Mouse (Mus musculus): Measurements from ENCODE around the gene Zbtb32.

Gene Zbtb32

DNA sequence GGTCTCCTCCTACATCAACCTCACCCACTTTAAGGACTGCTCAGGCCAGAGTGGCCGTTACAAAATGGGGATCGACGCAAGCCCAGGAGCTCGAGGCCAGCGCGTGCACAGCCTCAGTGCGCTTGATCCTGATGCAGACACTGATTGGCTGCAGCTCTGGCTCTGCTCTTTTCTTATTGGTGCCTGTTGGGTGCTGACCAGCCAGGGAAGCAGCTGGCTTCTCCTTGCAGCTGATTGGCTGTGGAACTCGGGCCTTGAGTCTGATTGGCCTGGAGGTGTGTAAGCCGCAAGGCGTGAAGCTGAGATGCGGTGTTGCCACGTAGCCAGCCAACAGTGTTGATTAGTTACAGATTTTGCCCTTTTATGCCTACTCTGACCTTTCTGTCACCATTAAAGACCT is at the start of gene Zbtb32:
Zbtb32 (minus strand) TSS at position 124 of the 400 bp plus-strand sequence.
- DNase-seq (ENCODE audit: low spot score): no peak

GRCm38 (mm10) chr7:30639083-30639482 is 40.4 kb upstream of the Zbtb32 start:
- no peak for DNase-seq (ENCODE audit: low spot score)

GRCm38 (mm10) chr7:30636395-30636794 is 37.7 kb upstream of the Zbtb32 start:
- no peak for DNase-seq (ENCODE audit: low spot score)

DNA sequence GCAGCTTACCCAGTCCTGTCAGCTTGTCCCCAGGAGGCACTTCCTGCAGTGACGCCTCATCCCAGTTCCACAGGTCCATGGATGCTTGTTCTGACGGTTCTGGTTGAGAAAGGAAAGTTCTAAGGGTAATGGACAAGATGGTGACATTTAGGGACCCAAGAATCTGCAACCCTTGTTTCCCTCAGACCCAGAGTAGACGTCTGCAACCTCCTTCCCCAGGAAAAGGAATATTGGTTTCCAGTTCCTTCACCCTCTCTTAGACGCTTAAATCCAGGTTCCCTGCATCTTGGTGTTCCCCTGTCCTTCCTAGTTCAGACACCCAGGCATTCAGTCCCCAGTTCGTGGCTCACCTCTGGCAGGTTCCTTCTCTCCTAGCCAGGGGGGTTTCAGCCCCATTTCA is 37.0 kb upstream of the Zbtb32 start, which contains the start of gene Etv2:
Etv2 (minus strand) TSS at position 101 of the 400 bp plus-strand sequence.
- no peak for DNase-seq (ENCODE audit: low spot score)

GRCm38 (mm10) chr7:30634621-30635020 is 35.9 kb upstream of the Zbtb32 start:
- DNase-seq (ENCODE audit: low spot score): peak; percentile 48

GRCm38 (mm10) chr7:30633762-30634412 is 35.2 kb upstream of the Zbtb32 start:
- DNase-seq (ENCODE audit: low spot score): no peak

GRCm38 (mm10) chr7:30629013-30629412 is 30.3 kb upstream of the Zbtb32 start:
- DNase-seq (ENCODE audit: low spot score): no peak

DNA sequence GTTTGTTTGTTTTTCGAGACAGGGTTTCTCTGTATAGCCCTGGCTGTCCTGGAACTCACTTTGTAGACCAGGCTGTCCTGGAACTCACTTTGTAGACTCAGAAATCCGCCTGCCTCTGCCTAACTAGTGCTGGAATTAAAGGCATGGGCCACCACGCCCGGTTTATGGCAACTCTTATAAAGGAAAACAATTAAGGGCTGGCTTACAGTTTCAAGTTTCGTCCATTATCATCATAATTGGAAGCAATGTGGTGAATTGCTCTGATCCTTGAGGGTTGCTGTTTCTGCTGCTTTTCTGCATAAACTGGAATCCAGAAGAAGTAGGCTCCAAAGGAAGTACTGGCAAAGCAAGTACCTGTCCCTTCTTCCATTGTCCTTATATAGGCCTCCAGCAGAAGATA is 27.9 kb upstream of the Zbtb32 start:
- DNase-seq (ENCODE audit: low spot score): no peak

DNA sequence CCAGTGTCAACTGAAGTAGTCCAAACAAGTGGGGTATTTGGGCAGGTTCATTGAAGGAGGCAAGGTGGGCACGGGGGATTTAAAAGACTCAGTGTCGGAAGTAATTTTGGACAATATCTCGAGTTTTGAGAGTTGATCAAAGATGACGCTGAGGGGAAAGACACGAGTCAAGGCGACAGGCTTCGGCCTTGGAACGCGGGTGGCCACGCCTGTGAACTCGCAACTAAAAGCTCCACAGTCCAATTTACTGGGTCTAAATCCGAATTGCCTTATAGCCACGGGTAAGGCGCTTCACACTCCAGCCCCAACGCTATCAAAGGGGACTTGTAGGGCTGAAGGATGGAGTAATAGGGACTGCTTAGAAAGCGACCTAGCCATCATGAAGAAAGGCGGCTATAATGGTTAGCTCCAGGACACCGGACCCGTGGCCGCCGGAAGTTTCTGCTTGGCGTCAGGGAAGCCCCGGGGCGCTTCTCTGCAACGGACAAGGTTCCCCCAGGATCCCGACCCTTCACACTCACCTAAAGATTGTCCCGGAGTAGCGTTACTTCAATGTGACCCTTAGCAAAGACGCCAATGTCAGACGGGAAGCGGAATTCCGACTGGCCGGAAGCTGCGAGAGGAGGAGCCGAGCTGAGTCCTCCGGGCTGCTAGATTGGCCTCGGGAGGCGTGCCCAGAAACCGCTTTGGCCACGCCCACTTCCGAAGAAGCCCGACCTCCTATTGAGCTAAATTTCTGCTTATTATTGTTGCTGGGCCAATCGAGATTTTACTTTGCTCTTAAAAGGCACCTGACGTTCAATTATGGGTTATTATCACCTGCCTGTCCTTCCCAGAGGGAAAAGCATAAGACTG is 27.0 kb upstream of the Zbtb32 start, which contains the start of gene Cox6b1:
Cox6b1 (minus strand) TSS at position 622 of the 855 bp plus-strand sequence.
- peak; percentile 85 for DNase-seq (ENCODE audit: low spot score)

GRCm38 (mm10) chr7:30619202-30619601 is 20.5 kb upstream of the Zbtb32 start:
- no peak for DNase-seq (ENCODE audit: low spot score)

GRCm38 (mm10) chr7:30618658-30619057 is 19.9 kb upstream of the Zbtb32 start:
- no peak for DNase-seq (ENCODE audit: low spot score)

- no peak for DNase-seq (ENCODE audit: low spot score)
These were observed 16.5 kb upstream of the Zbtb32 start for GRCm38 (mm10) chr7:30615049-30615760.

DNA sequence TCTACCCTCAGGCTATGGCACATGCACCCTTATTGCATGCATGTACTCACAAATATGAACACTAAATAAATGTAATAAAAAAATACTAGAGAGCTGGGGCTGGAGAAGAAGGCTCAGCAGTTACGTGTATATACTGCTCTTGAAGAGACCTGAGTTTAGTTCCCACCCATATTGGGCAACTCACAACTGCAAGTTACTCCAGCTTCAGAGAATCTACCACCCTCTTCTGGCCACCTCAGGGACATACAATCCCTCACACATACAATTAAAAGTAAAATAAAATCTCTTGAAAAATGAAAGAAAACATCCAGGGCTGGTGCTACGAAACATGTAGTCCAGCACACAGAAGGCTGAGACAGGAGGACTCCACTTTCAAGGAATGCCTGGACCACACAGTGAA is 15.7 kb upstream of the Zbtb32 start:
- no peak for DNase-seq (ENCODE audit: low spot score)

- DNase-seq (ENCODE audit: low spot score): peak; percentile 53
These were observed 14.9 kb upstream of the Zbtb32 start for GRCm38 (mm10) chr7:30613529-30614112.

- no peak for DNase-seq (ENCODE audit: low spot score)
These were observed 14.1 kb upstream of the Zbtb32 start, which contains the start of gene Upk1a for GRCm38 (mm10) chr7:30612654-30613402. Upk1a (minus strand) TSS chr7:30612847.

DNA sequence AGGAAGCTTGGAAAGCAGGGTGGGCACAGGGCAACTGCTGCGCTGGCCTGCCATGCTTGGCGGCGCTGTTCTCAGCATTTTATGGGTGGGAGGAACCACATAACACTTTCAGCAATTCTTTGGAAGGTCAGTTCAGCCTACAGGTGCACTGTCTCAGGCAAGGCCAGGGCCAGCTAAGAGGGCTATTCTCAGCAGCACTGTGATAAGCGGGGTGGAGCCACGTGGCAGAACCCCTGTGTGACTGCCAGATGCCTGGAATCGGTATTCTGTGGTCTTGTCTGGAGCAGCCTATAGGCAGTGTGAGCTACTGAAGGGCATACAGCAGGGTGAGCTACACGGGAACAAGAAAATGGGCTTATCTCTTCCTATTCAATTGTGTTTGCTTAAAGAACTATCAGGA is 11.3 kb upstream of the Zbtb32 start:
- no peak for DNase-seq (ENCODE audit: low spot score)

GRCm38 (mm10) chr7:30608476-30608875 is 9.8 kb upstream of the Zbtb32 start:
- no peak for DNase-seq (ENCODE audit: low spot score)

DNA sequence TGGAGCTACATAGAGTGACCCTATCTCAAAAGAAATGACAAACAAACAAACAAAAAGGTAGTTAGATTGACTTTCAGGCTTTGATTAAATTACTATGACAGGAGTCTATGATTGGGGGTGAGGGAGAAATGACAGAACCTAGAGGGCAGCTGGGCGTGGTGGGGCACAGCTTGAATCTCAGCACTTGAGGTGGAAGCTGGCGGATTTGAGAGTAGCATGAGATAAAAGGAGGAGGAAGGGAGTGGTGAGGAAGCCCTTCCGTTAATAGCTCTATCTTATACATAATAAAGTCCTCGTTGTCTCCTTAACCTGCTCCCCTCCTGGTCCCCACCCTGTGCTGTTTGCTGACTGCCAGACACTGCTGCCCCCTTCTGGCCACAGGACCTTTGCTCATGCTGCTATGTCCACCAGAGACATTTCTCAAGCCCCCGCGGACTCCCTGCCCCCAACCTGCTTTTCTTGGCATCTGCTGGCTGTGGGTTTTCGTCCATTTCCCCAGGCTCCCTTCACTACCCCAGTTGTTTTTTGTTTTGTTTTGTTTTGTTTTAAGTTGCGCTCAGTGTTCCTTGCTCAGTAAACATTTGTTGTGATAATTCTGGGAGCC is 9.1 kb upstream of the Zbtb32 start:
- DNase-seq (ENCODE audit: low spot score): peak; percentile 49

DNA sequence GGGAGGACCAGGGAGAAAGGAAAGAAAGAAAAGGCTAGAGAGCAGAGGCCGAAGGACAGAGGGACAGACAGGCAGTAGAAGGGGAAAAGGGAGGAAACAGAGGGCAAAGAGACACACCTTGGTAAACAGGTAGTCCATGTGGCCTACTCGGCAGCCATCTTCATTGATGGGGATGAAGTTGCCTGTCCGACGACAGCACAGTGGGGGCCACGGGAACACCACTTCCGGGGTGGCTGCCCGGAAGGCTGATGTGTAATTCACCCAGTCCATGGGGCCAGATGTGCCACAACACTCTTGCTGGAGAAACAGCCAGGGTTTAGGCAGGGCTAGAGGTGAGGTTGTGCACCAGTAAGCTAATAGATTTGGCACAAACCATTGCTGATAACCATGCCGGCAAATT is 6.2 kb upstream of the Zbtb32 start:
- DNase-seq (ENCODE audit: low spot score): no peak

DNA sequence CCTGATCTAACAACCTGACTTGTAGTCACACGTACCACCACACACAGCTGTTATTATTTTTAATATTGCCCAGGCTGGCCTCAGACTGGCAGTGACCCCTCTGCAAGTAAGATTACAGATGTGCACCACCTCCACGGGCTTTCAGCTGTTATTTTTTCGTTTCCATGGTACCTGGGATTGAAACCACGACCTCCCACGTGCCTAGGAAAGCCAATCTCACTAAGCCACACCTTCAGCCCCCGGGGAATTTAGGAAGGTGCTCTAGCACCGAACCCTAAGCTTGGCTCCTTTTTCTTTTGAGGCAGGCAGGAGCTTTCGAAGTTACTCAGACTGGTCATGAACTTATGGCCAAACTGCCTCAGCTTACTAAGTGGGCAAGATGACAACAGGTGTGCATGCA is 5.7 kb upstream of the Zbtb32 start:
- no peak for DNase-seq (ENCODE audit: low spot score)

GRCm38 (mm10) chr7:30602583-30602982 is 3.9 kb upstream of the Zbtb32 start:
- DNase-seq (ENCODE audit: low spot score): no peak

All from ovary, postnatal 36 days (tissue).